Mouse (Mus musculus) lung, embryonic 16.5 days (tissue): ENCODE measurements at regions not wholly inside any gene's neighbourhood (a gene's known extent, or its start where the extent isn't known, plus 50 kb on each side); places are given as distances from the start of the nearest gene placed in this dataset.
A peak's percentile ranks its signal among the peaks of the same experiment; 100 is the strongest.

Experiments
- ATAC-seq: fragments of 200-750 bp; cut with Nextera tagmentation; 2 replicates; pipeline ENCODE4 v1.8.0; 2017; ENCODE audit warnings: low read depth, mild to moderate bottlenecking, moderate library complexity
- H3K27ac ChIP-seq: fragments of 300-500 bp; sonication (generic); 2 replicates; pipeline ENCODE4 v1.5.1; 2014; ENCODE audit warnings: mild to moderate bottlenecking, control low read depth, low read length
- H3K27me3 ChIP-seq: fragments of 300-500 bp; sonication (generic); 2 replicates; pipeline ENCODE4 v1.6.1; 2014; ENCODE audit warnings: low read depth, low read length, mixed read lengths; ENCODE audit not compliant: control insufficient read depth, insufficient read depth
- H3K36me3 ChIP-seq: fragments of 300-500 bp; sonication (generic); 2 replicates; pipeline ENCODE4 v1.6.1; 2014; ENCODE audit warnings: low read length; ENCODE audit not compliant: control insufficient read depth, insufficient read depth
- H3K4me1 ChIP-seq: fragments of 300-500 bp; sonication (generic); replicated peaks from 2 replicates; pipeline ENCODE4 v1.6.1; 2014; ENCODE audit warnings: low read length, mixed read lengths; ENCODE audit not compliant: control insufficient read depth, insufficient read depth
- H3K4me2 ChIP-seq: fragments of 300-500 bp; sonication (generic); 2 replicates; pipeline ENCODE4 v1.6.1; 2014; ENCODE audit warnings: low read depth, low read length, control low read depth
- H3K4me3 ChIP-seq: fragments of 300-500 bp; sonication (generic); 2 replicates; pipeline ENCODE4 v1.5.1; 2014; ENCODE audit warnings: mild to moderate bottlenecking, low read length, control low read depth
- H3K9ac ChIP-seq: fragments of 300-500 bp; sonication (generic); 2 replicates; pipeline ENCODE4 v1.6.1; 2014; ENCODE audit warnings: low read length, control low read depth
- H3K9me3 ChIP-seq: fragments of 300-500 bp; sonication (generic); 2 replicates; pipeline ENCODE4 v1.6.1; 2016; ENCODE audit warnings: low read length; ENCODE audit not compliant: control insufficient read depth
- WGBS: fragments of 180-500 bp; shearing (Covaris S2); extraction: QIAGEN DNeasy Blood & Tissue Kit; methylation state at CpG from one replicate; pipeline ENCODE4 v1.1.7; 2014; 5-methylcytosine and 5-hydroxymethylcytosine counted together

DNA sequence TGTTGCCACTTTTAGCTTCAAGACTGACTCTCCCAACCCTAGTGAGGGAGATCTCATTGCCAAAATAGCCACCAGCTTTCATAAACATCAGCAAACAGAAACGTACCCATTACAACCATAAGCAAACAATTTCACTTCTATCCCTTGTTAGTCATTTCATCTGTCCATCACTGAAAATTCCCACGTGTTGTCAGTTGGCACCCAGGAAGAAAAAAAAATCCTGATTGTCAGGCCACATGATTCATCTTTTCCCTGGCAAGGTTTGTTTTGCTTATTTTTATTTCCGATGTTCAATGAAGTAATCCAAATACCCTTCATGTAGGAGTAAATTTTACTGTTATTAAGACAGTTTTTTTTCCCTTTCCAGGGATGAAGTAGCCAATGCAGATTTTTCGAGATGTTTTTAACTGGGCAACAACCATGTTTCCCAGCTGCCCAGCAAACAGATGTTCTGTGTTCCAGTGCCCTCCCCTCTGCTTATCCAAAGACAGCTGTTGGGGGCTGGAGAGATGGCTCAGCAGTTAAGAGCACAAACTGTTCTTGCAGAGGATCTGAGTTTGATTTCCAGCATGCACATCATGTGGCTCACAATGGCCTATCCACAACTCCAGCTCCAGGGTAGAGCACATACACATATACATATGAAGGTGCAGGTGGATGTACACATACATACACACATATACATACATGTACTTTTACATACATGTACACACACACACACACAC is 189.3 kb upstream of the Phactr1 start:
- WGBS: 50% methylated on average over 4 of the region's 4 CpGs
- ATAC-seq: no peak
- no peak overlapping the region for H3K27ac ChIP-seq

DNA sequence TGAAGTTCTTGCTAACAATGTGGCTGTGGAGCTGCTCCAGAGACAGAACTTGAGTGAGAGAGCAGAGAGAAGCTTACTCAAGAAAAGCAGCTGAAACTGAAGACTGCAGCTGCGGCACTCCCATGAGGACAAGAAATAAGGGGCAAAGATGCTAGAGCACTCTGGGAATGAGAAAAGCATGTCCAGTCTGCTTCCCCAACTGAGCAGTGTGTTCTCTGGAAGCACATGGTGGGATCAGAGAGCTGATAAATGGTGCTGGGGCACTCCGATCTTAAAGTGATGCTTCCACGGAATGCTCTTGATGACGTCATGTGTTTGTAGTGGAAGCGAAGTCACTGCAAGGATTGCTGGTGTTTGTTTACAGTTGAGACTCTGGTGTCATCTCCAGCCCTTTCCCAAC is 186.1 kb upstream of the Phactr1 start:
- H3K4me2 ChIP-seq: no peak overlapping the region
- H3K4me1 ChIP-seq: no peaks in the 10 kb centered on the region
- no peak overlapping the region for H3K27ac ChIP-seq
- no peak overlapping the region for H3K4me3 ChIP-seq
- no peak for ATAC-seq
- no peaks in the 10 kb centered on the region for H3K27me3 ChIP-seq
- H3K9ac ChIP-seq: no peak overlapping the region
- 50% methylated on average over 5 of the region's 5 CpGs for WGBS
- H3K9me3 ChIP-seq: no peaks in the 10 kb centered on the region
- no peaks in the 10 kb centered on the region for H3K36me3 ChIP-seq

More for the DNA sequence above, 189.3 kb upstream of the Phactr1 start:
- Histone ChIP-seq H3K9ac (no peak overlapping the region), H3K4me1 (no peaks in the 10 kb centered on the region), H3K9me3 (no peaks in the 10 kb centered on the region), H3K27me3 (no peaks in the 10 kb centered on the region), H3K4me3 (no peak overlapping the region), H3K4me2 (no peak overlapping the region), H3K36me3 (no peaks in the 10 kb centered on the region)

DNA sequence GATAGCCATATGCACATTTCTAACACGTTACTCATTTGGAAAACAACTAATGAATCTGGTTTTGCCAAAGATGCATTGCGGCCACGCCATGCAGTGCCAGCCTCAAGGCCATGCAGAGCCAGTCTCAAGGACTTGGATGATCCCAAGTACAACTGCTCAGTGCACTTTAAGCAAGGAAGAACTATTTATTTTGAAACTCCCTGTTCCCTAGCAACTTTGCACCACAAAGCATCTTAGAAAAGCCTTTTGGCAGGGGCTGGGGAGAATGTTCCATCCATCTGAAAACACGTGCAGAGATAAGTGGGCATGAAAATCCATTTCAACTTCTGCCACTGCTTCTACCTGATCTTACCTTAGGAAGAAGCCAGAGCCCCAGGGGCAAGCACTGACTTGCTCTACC is 182.1 kb upstream of the Phactr1 start:
- Histone ChIP-seq H3K4me2 (no peak overlapping the region), H3K4me3 (no peak overlapping the region), H3K4me1 (no peaks in the 10 kb centered on the region), H3K9ac (no peak overlapping the region), H3K27me3 (no peaks in the 10 kb centered on the region), H3K36me3 (no peaks in the 10 kb centered on the region), H3K27ac (no peak overlapping the region), H3K9me3 (no peaks in the 10 kb centered on the region)
- 68% methylated on average over 4 of the region's 4 CpGs for WGBS
- no peak for ATAC-seq

DNA sequence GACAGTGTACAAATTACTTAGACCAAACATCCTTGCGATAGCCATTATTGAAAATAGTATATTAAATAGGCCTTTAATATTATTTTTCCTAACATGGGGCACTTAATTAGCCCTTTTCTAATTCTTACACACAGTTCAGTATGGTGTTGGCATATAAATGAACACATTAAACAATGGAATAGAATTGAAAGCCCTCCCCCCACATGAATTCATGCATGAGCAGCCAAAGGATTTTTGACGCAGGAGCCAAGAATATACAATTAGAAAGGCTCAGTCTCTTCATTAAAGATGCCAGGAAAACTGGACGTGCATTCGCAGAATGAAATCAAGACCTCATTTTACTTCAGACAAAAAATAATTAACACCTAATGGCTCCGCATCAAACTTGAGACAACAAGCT is 172.9 kb upstream of the Phactr1 start:
- Histone ChIP-seq H3K4me2 (no peak overlapping the region), H3K4me3 (no peak overlapping the region), H3K4me1 (no peaks in the 10 kb centered on the region), H3K27ac (no peak overlapping the region), H3K27me3 (no peaks in the 10 kb centered on the region), H3K36me3 (no peaks in the 10 kb centered on the region), H3K9me3 (no peaks in the 10 kb centered on the region), H3K9ac (no peak overlapping the region)
- WGBS: 88% methylated on average over 5 of the region's 5 CpGs
- no peak for ATAC-seq

DNA sequence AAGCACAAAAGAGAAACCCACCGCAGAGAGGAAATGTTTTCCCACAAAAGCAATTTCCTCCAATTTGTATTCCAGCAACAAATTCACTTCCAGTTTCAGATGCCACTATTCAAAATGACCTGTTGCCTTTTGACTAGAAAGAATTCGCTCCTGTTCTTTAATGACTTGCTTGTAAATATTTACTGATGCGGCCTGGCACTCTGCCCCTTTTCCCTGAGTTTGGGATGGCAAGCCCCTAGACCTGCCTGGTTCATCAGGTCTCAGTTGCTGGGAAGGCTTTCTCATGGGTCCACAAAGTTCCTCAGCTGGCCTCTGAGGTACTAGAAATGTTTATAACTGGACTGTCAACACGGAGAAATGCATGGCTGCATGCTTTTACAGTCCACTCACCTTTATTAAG is 161.7 kb upstream of the Phactr1 start:
- 46% methylated on average over 4 of the region's 4 CpGs for WGBS
- H3K36me3 ChIP-seq: no peaks in the 10 kb centered on the region
- no peaks in the 10 kb centered on the region for H3K27me3 ChIP-seq
- no peak overlapping the region for H3K4me3 ChIP-seq
- H3K9ac ChIP-seq: no peak overlapping the region
- ATAC-seq: no peak
- no peaks in the 10 kb centered on the region for H3K9me3 ChIP-seq
- no peak overlapping the region for H3K4me2 ChIP-seq
- no peaks in the 10 kb centered on the region for H3K4me1 ChIP-seq
- no peak overlapping the region for H3K27ac ChIP-seq

DNA sequence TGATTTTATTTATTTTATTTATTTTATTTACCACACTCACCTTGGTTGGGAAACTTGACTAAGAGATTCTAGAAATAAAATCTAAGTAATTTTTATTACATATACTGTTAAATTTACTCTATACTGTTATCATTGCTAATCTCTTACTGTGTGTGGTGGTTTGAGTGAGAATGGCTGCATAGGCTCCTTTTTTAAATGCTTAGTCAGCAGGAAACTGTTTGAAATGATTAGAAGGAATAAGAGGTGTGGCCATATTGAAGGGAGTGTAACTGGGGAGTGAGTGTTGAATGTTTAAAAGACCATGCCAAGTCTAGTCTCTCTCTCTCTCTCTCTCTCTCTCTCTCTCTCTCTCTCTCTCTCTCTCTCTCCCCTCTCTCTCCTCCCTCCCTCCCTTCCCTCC is 157.9 kb upstream of the Phactr1 start:
- no peak for ATAC-seq
- no peak overlapping the region for H3K4me2 ChIP-seq
- no peak overlapping the region for H3K27ac ChIP-seq
- no peaks in the 10 kb centered on the region for H3K36me3 ChIP-seq
- no peaks in the 10 kb centered on the region for H3K9me3 ChIP-seq
- H3K27me3 ChIP-seq: no peaks in the 10 kb centered on the region
- no peak overlapping the region for H3K9ac ChIP-seq
- H3K4me1 ChIP-seq: peaks cover 14% of the 10 kb centered on the region
- H3K4me3 ChIP-seq: no peak overlapping the region

DNA sequence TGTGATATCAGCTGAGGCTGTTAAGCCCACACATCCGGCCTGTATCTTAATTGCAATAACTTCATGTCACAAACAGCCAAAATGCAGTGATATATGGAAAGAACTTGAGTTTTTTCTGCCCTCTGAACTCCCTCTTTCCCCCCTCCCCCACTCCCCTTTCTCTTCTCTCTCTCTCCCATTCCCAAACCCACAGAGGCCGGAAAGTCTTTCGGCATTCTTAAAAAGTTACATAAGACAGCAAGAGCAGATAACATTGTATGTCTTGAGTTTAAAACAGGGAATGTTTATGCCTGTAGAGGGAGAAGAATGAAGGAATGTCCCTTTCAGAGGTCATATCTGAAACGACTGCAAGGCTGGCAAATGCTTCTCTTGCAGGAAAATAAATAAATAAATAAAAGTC is 154.3 kb upstream of the Phactr1 start:
- 7% methylated on average over 4 of the region's 4 CpGs for WGBS
- Histone ChIP-seq H3K4me3 (no peak overlapping the region), H3K36me3 (no peaks in the 10 kb centered on the region), H3K4me1 (peaks cover 14% of the 10 kb centered on the region), H3K4me2 (no peak overlapping the region), H3K9ac (no peak overlapping the region), H3K27me3 (no peaks in the 10 kb centered on the region), H3K9me3 (no peaks in the 10 kb centered on the region), H3K27ac (no peak overlapping the region; the same call in 1 of the 2 replicates)
- ATAC-seq: peak; percentile 15; the same call in 1 of the 2 replicates

DNA sequence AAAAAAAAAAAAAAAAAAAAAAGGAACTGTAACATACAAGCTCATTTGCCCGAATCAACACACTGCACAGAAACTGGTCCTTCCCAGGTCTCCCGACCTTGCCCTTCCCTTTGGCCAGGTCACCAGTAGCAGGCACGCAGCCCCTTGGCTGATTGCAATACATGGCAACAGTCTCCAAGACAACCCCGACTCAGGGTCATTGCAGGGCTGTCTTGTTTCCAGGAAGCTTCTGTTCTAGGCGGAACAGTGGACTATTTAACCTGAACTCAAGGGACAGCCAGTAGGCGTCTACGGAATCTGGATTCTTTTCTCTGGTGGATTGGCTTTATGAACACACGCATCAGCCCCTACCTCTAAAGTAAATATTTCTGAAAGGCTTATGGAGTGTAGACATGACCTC is 153.5 kb upstream of the Phactr1 start:
- no peaks in the 10 kb centered on the region for H3K36me3 ChIP-seq
- H3K27me3 ChIP-seq: no peaks in the 10 kb centered on the region
- no peaks in the 10 kb centered on the region for H3K9me3 ChIP-seq
- no peak overlapping the region for H3K27ac ChIP-seq
- peaks cover 14% of the 10 kb centered on the region for H3K4me1 ChIP-seq
- H3K9ac ChIP-seq: no peak overlapping the region
- 11% methylated on average over 8 of the region's 8 CpGs for WGBS
- no peak overlapping the region for H3K4me2 ChIP-seq
- H3K4me3 ChIP-seq: no peak overlapping the region
- peak; percentile 57; the same call in 1 of the 2 replicates for ATAC-seq

DNA sequence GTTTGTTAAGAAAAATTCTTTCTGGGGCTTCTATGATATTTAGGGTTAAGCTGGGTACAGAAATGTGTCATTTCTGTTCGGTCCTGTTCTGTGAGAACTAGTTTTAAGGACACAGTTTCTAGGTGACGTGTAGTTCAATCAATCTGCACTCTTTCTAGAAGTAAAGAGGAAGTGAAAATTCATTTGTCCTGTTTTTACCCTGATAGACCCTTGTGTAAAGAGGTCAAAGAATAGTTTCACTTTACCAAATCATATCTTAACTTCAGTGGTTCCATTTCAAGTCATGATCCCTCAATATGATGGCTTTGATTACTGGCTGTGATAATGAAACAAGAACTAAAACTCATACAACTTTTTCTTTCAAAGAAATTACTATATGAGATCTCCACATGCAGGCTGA is 152.3 kb upstream of the Phactr1 start:
- no peak overlapping the region for H3K4me2 ChIP-seq
- no peak overlapping the region for H3K4me3 ChIP-seq
- no peaks in the 10 kb centered on the region for H3K27me3 ChIP-seq
- WGBS: 80% methylated on average over 2 of the region's 2 CpGs
- H3K4me1 ChIP-seq: peaks cover 14% of the 10 kb centered on the region
- ATAC-seq: no peak
- H3K27ac ChIP-seq: no peak overlapping the region
- H3K9me3 ChIP-seq: no peaks in the 10 kb centered on the region
- H3K9ac ChIP-seq: no peak overlapping the region
- H3K36me3 ChIP-seq: no peaks in the 10 kb centered on the region
